8 mouse cellular contexts compared by ENCODE assay signal in the genomic region with DNA sequence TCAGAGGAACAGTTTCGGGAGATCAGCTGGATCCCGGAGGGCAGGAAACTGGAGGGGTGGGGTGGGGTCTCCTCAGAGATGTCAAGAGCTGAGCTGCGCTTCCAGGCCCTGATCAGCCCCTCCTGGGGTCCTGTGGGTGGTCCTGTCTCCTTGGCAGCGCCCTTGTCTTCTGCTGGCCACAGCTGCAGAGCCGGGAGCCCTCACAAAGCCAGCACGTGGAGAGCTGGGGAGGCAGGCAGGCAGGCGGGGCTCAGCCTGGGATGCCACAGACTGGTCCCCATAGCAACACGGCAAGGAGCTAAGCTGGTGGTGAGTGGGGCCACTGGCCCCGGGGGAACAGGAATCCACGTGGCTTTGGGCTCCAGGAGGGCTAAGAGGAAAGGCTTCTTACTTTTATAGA. TPM values are rescaled to one million over a fixed set of nuclear protein-coding genes. Genes with fewer than 3 reads are reported as not detected.
DNase-seq lines count a peak whose midpoint lies in the region; ATAC-seq lines count a peak whose summit lies in the region.

A gene (minus strand): TSS at position 272 of the 400 bp plus-strand sequence.

- peak within 1 kb of the TSS; percentile 64 for H3K4me2 ChIP-seq in forebrain, embryonic 13.5 days
- peak within 1 kb of the TSS; percentile 73 for H3K4me2 ChIP-seq in limb, embryonic 12.5 days
- H3K4me2 ChIP-seq in neural tube, embryonic 15.5 days, result peak within 1 kb of the TSS; percentile 56

- H3K9me3 ChIP-seq in forebrain, embryonic 13.5 days (replicated peaks), result no peaks in the 10 kb centered on the region
- no peaks in the 10 kb centered on the region for H3K9me3 ChIP-seq in limb, embryonic 12.5 days
- H3K9me3 ChIP-seq in neural tube, embryonic 15.5 days (replicated peaks), result no peaks in the 10 kb centered on the region

- DNase-seq in gastrocnemius, postnatal 10 days, result peak; percentile 35
- no peak for DNase-seq in gastrocnemius, adult 8-10 months (ENCODE audit: low spot score in 2 of 2)
- DNase-seq in adrenal gland, adult 2 months, result peak; percentile 83
- DNase-seq in spleen, postnatal 10 days (ENCODE audit: low spot score in 2 of 2), result no peak

- H3K4me1 ChIP-seq in forebrain, embryonic 13.5 days, result peaks cover 53% of the 10 kb centered on the region
- H3K4me1 ChIP-seq in limb, embryonic 12.5 days (replicated peaks), result peaks cover 31% of the 10 kb centered on the region
- peaks cover 45% of the 10 kb centered on the region for H3K4me1 ChIP-seq in neural tube, embryonic 15.5 days

- H3K4me3 ChIP-seq in forebrain, embryonic 13.5 days, result peak within 1 kb of the TSS; percentile 41
- peak within 1 kb of the TSS; percentile 35 for H3K4me3 ChIP-seq in limb, embryonic 12.5 days (replicated peaks)
- peak within 1 kb of the TSS; percentile 34 for H3K4me3 ChIP-seq in neural tube, embryonic 15.5 days (replicated peaks)

- H3K27me3 ChIP-seq in forebrain, embryonic 13.5 days, result 0 out of 2 replicates have a peak, but pooled peaks cover 6% of the 10 kb centered on the region
- no peaks in the 10 kb centered on the region for H3K27me3 ChIP-seq in limb, embryonic 12.5 days
- H3K27me3 ChIP-seq in neural tube, embryonic 15.5 days (replicated peaks), result peaks cover 9% of the 10 kb centered on the region; the same call in 1 of the 2 replicates

- H3K27ac ChIP-seq in forebrain, embryonic 13.5 days, result peak within 1 kb of the TSS; percentile 77
- no peak within 1 kb of the TSS for H3K27ac ChIP-seq in limb, embryonic 12.5 days
- H3K27ac ChIP-seq in neural tube, embryonic 15.5 days (replicated peaks), result peak within 1 kb of the TSS; percentile 30; the same call in 1 of the 2 replicates

- under 1% methylated on average over 10 of the region's 10 CpGs for WGBS in forebrain, embryonic 13.5 days
- 7% methylated on average over 10 of the region's 10 CpGs for WGBS in limb, embryonic 12.5 days
- WGBS in neural tube, embryonic 15.5 days, result 2% methylated on average over 10 of the region's 10 CpGs

- peak within 1 kb of the TSS; percentile 62 for H3K9ac ChIP-seq in forebrain, embryonic 13.5 days
- peak within 1 kb of the TSS; percentile 45; the same call in 1 of the 2 replicates for H3K9ac ChIP-seq in limb, embryonic 12.5 days (replicated peaks)
- peak within 1 kb of the TSS; percentile 21 for H3K9ac ChIP-seq in neural tube, embryonic 15.5 days (replicated peaks)

- H3K36me3 ChIP-seq in forebrain, embryonic 13.5 days (ENCODE audit: poor library complexity, severe bottlenecking), result no peaks in the 10 kb centered on the region
- no peaks in the 10 kb centered on the region for H3K36me3 ChIP-seq in limb, embryonic 12.5 days
- no peaks in the 10 kb centered on the region for H3K36me3 ChIP-seq in neural tube, embryonic 15.5 days

- peak; percentile 94 for ATAC-seq in forebrain, embryonic 13.5 days
- ATAC-seq in inflammation-experienced regulatory T-cells, adult 6 months, result no peak
- peak; percentile 66; the same call in 1 of the 2 replicates for ATAC-seq in limb, embryonic 12.5 days (ENCODE audit: insufficient number of reproducible peaks, insufficient read depth, low FRiP score, low TSS enrichment, low read depth)
- ATAC-seq in neural tube, embryonic 15.5 days (ENCODE audit: low FRiP score), result peak; percentile 90

RNA-seq across cellular contexts. Expression of the gene that starts here (rescaled TPM):
- total RNA-seq in gastrocnemius, postnatal 10 days (2021), result 1 to 10 TPM in 1 of 2 experiments, under 1 TPM in 1; 0.66 to 1.9 TPM
- 1 to 10 TPM in 2 of 4 experiments, under 1 TPM in 2; 0.34 to 1.5 (median 0.98) TPM for total RNA-seq in gastrocnemius, adult 8-10 months (2022)
- total RNA-seq in adrenal gland, adult 2 months (2021), result 1 to 10 TPM; 3.1 to 6.0 TPM
- polyA plus RNA-seq in adrenal gland, adult 2 months (2012; rRNA removed), result 1.3 and 2.3 TPM in 2 replicates
- polyA plus RNA-seq in forebrain, embryonic 13.5 days (2015; fragmentation: Nextera tagmentation; extraction: Ambion mirVana), result 3.0 and 3.3 TPM in 2 replicates
- polyA plus RNA-seq in inflammation-experienced regulatory T-cells, adult 6 months (2017; shearing (Covaris generic)), result 10 to 100 TPM; 10.4 to 19.8 (median 16.3) TPM
- polyA plus RNA-seq in limb, embryonic 12.5 days (2016; fragmentation: Nextera tagmentation; extraction: Ambion mirVana), result 0.66 and 0.91 TPM in 2 replicates
- polyA plus RNA-seq in neural tube, embryonic 15.5 days (2015; fragmentation: Nextera tagmentation; extraction: Ambion mirVana), result 2.1 and 2.2 TPM in 2 replicates

Comparison
In these comparisons a context has a peak if more than half of its experiments do, and no peak if none do; other contexts are left out.
1. DNase-seq: peak in gastrocnemius, postnatal 10 days (single experiment) and adrenal gland, adult 2 months (single experiment); none in gastrocnemius, adult 8-10 months (0 of 2) and spleen, postnatal 10 days (0 of 2).
2. Peak in ATAC-seq, H3K4me3 ChIP-seq, H3K9ac ChIP-seq and H3K4me2 ChIP-seq in limb, embryonic 12.5 days; RNA of the gene not detected or under 1 TPM.
3. Peak in every context shown above with its lines, with median percentiles within 50 percentile points of each other: H3K4me2 ChIP-seq, H3K4me3 ChIP-seq and H3K9ac ChIP-seq.